Mouse (Mus musculus) liver, embryonic 14.5 days (tissue): ENCODE data around the gene Sec14l4.

Experiments
- CTCF ChIP-seq: IDR thresholded peaks from 2 replicates; pipeline ENCODE4 v1.5.1; 2016; ENCODE audit warnings: antibody characterized with exemption, low read depth, control low read depth
- EP300 ChIP-seq: IDR thresholded peaks from 2 replicates; pipeline ENCODE4 v1.6.1; 2016; ENCODE audit warnings: antibody characterized with exemption, low read depth

DNA sequence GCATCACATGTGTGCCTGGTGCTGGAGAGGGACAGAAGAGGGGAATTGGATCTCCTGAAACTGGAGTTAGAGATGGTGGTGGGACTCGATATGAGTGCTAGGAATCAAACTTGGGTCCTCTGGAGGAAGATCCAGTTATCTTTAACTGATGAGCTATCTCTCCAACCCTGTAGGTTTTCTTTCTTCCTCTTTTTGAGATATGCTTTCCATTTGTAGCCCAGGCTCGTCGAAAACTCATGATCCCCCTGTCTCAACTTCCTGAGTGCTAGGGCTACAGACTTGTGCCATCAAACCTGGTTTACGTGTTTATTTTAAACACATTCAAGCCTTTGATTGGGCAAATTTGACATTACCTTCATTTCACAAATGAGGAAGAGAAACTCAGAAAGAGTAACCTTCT is 2.9 kb downstream of the Sec14l4 start:
- TF ChIP-seq CTCF (no peak), EP300 (no peak)
